Mouse (Mus musculus) kidney, embryonic 15.5 days (tissue): ENCODE measurements around the gene Ncoa3. TPM values are rescaled to one million over a fixed set of nuclear protein-coding genes. Genes with fewer than 3 reads are reported as not detected.

Experiments
- ATAC-seq: fragments of 200-750 bp; cut with Nextera tagmentation; replicated peaks from 2 replicates; pipeline ENCODE4 v1.8.0; 2017; ENCODE audit warnings: moderate TSS enrichment; ENCODE audit not compliant: low FRiP score
- H3K27ac ChIP-seq: fragments of 300-500 bp; sonication (generic); 2 replicates; pipeline ENCODE4 v1.5.1; 2015; ENCODE audit warnings: mild to moderate bottlenecking, inconsistent platforms
- H3K27me3 ChIP-seq: fragments of 300-500 bp; sonication (generic); 2 replicates; pipeline ENCODE4 v1.6.1; 2015; ENCODE audit warnings: inconsistent platforms
- H3K36me3 ChIP-seq: fragments of 300-500 bp; sonication (generic); 2 replicates; pipeline ENCODE4 v1.6.1; 2015; ENCODE audit warnings: inconsistent platforms
- H3K4me1 ChIP-seq: fragments of 300-500 bp; sonication (generic); 2 replicates; pipeline ENCODE4 v1.6.1; 2015; ENCODE audit warnings: inconsistent platforms
- H3K4me2 ChIP-seq: fragments of 300-500 bp; sonication (generic); 2 replicates; pipeline ENCODE4 v1.6.1; 2015; ENCODE audit warnings: moderate library complexity, mild to moderate bottlenecking, inconsistent platforms
- H3K4me3 ChIP-seq: fragments of 300-500 bp; sonication (generic); replicated peaks from 2 replicates; pipeline ENCODE4 v1.5.1; 2015; ENCODE audit warnings: mild to moderate bottlenecking, inconsistent platforms
- H3K9ac ChIP-seq: fragments of 300-500 bp; sonication (generic); 2 replicates; pipeline ENCODE4 v1.6.1; 2015; ENCODE audit warnings: mild to moderate bottlenecking, inconsistent platforms
- H3K9me3 ChIP-seq: fragments of 300-500 bp; sonication (generic); replicated peaks from 2 replicates; pipeline ENCODE4 v1.6.1; 2016; ENCODE audit warnings: inconsistent platforms
- WGBS: fragments of 180-500 bp; shearing (Covaris S2); methylation state at CpG from one replicate; pipeline ENCODE4 v1.1.7; 2015; ENCODE audit warnings: mixed read lengths; 5-methylcytosine and 5-hydroxymethylcytosine counted together
- polyA plus RNA-seq: library from polyadenylated mRNA; unstranded; fragments of >200 nt; fragmentation: Nextera tagmentation; extraction: Ambion mirVana; gene quantifications from 2 replicates; pipeline ENCODE4 v1.2.1, GENCODE M21; 2015

Ncoa3 gene
- polyA plus RNA-seq, 1 experiment from 2014 or later, result 19.2 TPM

DNA sequence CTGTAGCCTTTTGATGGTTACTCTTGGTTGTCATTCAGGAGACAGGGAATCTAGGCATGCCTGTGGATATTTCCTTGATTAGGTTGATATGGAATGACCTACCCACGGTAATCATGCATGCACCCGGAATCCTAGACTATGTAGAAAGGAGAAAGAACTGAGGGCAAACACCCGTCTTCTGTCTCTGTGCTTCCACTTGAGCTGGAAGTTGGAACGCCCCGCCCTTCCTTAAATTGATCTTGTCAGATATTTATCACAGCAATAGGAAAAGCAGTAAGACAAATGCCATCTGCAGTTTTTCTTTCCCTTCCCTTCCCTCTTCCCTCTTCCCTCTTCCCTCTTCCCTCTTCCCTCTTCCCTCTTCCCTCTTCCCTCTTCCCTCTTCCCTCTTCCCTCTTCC, 33.5 kb downstream of the Ncoa3 start:
- Histone ChIP-seq H3K4me2 (no peak overlapping the region), H3K27ac (0 out of 2 replicates have a peak overlapping the region, but pooled peaks have one; percentile 27), H3K9ac (no peak overlapping the region), H3K4me1 (peaks cover 76% of the 10 kb centered on the region), H3K27me3 (no peaks in the 10 kb centered on the region), H3K36me3 (no peaks in the 10 kb centered on the region), H3K9me3 (no peaks in the 10 kb centered on the region), H3K4me3 (no peak overlapping the region)
- no peak for ATAC-seq
- 63% methylated on average over 5 of the region's 5 CpGs for WGBS

DNA sequence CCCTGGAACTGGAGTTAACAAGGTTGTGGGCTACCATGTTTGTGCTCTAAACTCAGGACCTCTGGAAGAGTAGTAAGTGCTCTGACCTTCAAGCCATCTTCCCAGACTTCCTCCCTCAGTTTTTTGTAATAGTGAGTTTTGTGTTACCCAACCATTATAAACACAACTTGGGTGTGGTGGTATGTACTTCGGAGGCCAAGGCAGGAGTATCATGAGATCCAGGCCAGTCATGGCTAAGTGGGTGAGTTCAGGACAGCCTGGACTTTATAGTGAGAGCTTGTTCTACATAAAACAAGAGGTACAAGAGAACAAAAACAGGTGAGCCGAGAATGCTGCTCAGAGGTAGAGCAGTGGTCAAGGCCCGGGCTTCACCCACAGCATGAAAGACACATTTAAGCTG, 35.4 kb downstream of the Ncoa3 start:
- Histone ChIP-seq H3K9me3 (no peaks in the 10 kb centered on the region), H3K36me3 (no peaks in the 10 kb centered on the region), H3K4me3 (no peak overlapping the region), H3K4me2 (no peak overlapping the region), H3K27ac (no peak overlapping the region), H3K4me1 (peaks cover 74% of the 10 kb centered on the region), H3K27me3 (no peaks in the 10 kb centered on the region), H3K9ac (no peak overlapping the region)
- WGBS, result 94% methylated on average over 3 of the region's 3 CpGs
- no peak for ATAC-seq

DNA sequence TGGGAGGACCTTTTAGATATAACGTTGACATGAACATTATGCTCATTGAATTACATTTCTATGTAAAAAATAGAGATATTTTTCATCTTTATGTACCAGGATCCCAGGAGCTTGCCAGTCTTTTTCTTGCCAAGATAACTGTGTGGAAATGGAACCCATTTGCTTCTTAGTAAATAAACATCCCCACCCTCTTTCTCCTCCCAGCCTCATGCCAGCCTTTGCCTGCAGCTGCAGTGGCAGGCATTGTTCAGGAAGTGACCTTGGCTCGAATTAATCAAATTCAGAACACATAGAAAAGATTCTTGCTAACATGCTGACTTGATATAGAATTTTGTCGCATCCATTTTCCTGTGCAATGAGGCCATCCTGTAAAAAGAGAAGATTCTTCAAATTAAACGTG, 36.8 kb downstream of the Ncoa3 start:
- Histone ChIP-seq H3K9ac (no peak overlapping the region), H3K9me3 (no peaks in the 10 kb centered on the region), H3K4me2 (no peak overlapping the region), H3K27ac (peak overlapping the region; percentile 82), H3K4me1 (peaks cover 73% of the 10 kb centered on the region), H3K27me3 (no peaks in the 10 kb centered on the region), H3K36me3 (no peaks in the 10 kb centered on the region), H3K4me3 (no peak overlapping the region)
- 42% methylated on average over 4 of the region's 4 CpGs for WGBS
- ATAC-seq, result no peak

DNA sequence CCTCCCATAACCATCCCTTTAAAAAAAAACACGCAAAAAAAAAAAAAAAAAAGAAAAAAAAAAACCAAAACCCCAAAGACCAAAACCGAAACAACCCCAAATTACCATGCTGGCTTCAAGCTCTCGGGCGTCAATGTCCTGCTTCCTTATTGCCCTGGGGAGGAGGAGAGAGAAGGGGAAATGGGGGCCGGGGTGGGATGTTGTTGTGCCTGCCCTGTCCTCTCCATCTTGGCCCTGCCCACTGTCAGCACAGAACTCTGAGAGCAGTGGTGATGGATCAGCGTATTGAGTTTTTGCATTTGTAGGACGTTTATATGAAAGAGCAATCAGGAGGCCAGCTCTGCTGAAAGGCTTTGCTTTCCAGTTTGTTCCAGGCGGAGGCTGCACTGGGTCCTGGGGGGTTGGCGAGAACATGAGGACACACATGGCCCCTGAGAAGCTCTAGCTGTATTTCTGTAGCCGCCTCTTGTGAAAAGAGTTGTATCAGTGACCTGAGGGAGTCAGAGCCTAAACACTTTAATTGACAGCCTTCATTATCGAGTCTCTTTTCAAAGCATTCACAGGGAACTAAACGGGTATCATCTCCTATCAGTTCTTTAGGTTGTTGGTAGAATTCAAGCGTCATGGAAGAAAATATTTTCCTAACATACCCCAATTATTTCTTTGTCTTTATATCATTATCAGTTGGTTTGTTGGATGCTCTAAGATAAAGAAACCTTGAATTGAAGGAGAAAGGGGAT, 38.0 kb downstream of the Ncoa3 start:
- Histone ChIP-seq H3K9me3 (no peaks in the 10 kb centered on the region), H3K4me3 (peak overlapping the region; percentile 12), H3K4me1 (peaks cover 71% of the 10 kb centered on the region), H3K9ac (peak overlapping the region; percentile 29), H3K27me3 (no peaks in the 10 kb centered on the region), H3K36me3 (no peaks in the 10 kb centered on the region), H3K27ac (peak overlapping the region; percentile 97), H3K4me2 (peak overlapping the region; percentile 56)
- 3% methylated on average over 13 of the region's 13 CpGs for WGBS
- ATAC-seq, result no peak

DNA sequence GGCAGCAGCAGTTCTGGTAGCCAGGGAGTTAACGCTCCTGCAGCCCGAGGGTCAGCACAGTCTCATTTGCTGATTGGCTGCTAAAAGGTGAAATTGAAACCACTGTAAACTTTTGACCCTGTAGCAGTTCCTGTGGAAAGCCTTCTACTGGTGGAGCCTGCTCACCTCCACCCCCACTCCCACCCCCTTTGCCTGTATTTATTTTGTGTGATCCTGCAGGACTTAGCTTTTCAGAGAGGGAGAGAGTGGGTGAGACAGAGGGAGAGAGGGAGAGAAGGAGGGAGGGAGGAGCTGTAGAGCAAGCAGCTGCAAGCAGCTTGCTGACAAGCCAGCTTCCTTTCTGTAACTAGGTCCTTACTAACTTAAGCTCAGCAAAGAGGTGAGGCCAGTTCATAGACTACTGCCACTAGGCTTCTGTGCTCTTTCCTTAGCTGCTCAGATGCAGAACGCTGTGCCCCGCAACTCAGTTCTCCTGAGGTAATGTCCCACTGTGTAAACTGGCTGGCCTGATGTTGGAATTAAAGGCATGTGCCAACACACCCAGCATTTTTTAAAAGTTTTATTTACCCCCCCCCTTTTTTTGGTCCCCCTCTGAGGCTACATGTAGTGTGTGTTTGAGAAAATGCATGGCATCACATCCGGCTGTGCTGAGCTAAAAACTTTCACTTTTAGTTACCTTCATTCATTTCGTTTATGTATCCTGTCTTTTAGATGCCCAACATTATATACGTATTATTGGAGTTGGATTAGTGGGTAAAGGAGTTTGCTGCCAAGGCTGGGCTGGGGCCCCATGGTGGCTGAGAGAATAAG, 38.9 kb downstream of the Ncoa3 start:
- Histone ChIP-seq H3K9me3 (no peaks in the 10 kb centered on the region), H3K4me2 (peak overlapping the region; percentile 56), H3K27me3 (no peaks in the 10 kb centered on the region), H3K4me1 (peaks cover 69% of the 10 kb centered on the region), H3K4me3 (peak overlapping the region; percentile 12), H3K27ac (peak overlapping the region; percentile 97), H3K36me3 (0 out of 2 replicates have a peak, but pooled peaks cover 8% of the 10 kb centered on the region), H3K9ac (peak overlapping the region; percentile 37; the same call in 1 of the 2 replicates)
- WGBS, result 14% methylated on average over 7 of the region's 7 CpGs
- peak; percentile 96 for ATAC-seq

DNA sequence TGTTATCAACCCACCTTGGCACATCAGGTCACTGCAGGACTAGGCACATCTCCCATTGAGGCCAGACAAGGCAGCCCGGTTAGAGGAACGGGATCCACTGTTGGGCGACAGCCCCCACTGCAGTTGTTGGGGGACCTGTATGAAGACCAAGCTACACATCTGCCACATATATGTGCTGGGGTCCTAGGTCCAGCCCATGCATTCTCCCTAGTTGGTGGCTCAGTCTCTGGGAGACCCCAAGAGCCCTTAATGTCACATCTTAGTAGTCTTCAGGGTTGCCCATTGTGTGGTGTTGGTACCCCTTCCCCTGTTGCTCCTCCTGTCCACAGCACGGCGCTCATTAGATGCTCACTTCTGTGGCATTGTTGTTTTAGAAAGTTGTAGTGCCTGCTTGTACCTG, 40.2 kb downstream of the Ncoa3 start:
- H3K9me3 ChIP-seq, result no peaks in the 10 kb centered on the region
- H3K4me2 ChIP-seq, result no peak overlapping the region
- H3K27me3 ChIP-seq, result no peaks in the 10 kb centered on the region
- no peak overlapping the region for H3K4me3 ChIP-seq
- peaks cover 18% of the 10 kb centered on the region; the same call in 1 of the 2 replicates for H3K36me3 ChIP-seq
- peaks cover 63% of the 10 kb centered on the region for H3K4me1 ChIP-seq
- ATAC-seq, result no peak
- WGBS, result 84% methylated on average over 5 of the region's 5 CpGs
- H3K27ac ChIP-seq, result 0 out of 2 replicates have a peak overlapping the region, but pooled peaks have one; percentile 32
- H3K9ac ChIP-seq, result no peak overlapping the region

DNA sequence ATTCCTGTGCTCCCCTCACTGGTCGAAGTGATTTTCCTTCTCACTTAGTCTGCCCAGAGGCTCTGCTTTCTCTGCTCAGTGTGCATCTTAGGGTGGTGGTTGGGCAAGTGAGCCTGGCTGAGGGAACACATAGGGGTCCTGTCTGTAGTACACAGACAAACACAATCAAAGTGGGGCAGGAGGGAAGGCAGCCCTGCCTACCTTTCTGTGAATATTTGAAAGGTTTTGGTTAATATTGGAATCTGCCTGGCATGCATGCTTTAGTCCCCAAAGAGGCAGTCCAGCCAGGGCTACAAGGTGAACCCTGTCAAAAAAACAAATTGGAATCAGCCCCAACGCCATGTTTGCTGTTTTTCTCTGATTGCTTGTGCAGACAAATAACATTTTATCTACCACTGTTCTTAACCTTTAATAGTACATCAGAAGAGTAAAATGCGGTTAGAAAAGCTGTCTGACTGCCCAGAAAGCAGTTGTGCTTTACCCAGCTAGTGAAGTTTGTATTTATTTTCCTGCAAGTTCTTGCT, 42.6 kb downstream of the Ncoa3 start:
- H3K4me3 ChIP-seq, result no peak overlapping the region
- H3K9me3 ChIP-seq, result no peaks in the 10 kb centered on the region
- H3K4me1 ChIP-seq, result peaks cover 48% of the 10 kb centered on the region
- peaks cover 18% of the 10 kb centered on the region; the same call in 1 of the 2 replicates for H3K36me3 ChIP-seq
- 48% methylated on average over 3 of the region's 3 CpGs for WGBS
- H3K27me3 ChIP-seq, result no peaks in the 10 kb centered on the region
- H3K27ac ChIP-seq, result peak overlapping the region; percentile 66
- H3K9ac ChIP-seq, result 0 out of 2 replicates have a peak overlapping the region, but pooled peaks have one; percentile 10
- no peak overlapping the region for H3K4me2 ChIP-seq
- ATAC-seq, result no peak

DNA sequence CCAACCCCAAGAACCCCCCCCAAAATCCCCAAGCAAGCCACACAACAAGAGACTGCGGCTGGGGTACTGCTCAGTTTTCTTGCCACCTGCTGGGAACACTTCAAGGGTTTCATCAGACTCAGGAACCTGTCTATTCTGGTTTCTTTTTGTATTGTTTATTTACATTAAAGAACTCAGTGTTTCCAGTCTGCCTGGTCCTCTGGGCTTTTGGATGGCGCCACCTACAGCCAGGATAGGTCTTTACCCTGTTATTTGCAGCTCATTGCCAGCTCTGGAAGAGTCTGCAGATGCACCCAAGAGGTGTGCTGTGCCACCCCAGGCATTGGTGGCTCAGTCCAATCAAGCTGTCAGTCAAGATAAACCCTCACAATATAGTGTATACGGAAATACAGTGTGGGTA, 43.3 kb downstream of the Ncoa3 start:
- WGBS, result 61% methylated on average over 3 of the region's 3 CpGs

DNA sequence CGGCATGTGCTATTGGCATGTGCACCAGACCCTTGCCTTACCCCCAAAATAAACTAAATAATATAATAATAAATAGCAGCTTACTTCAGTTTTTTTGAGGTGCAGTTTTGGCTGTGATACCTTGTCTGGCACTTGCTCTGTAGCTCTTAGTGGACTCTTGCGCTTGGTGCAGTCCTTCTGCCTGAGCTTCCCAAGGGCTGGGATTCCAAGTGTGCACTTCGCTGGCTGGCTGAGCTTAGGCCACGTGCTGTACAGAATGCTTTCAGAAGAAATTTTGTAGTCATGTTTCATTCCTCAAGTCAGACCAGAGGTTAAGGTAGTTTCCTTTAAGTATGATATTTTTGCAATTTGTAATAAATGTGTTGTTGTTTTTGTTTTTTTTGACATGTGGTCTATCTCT, 47.2 kb downstream of the Ncoa3 start:
- Histone ChIP-seq H3K4me1 (peaks cover 35% of the 10 kb centered on the region), H3K36me3 (peaks cover 18% of the 10 kb centered on the region; the same call in 1 of the 2 replicates), H3K4me3 (no peak overlapping the region), H3K9me3 (no peaks in the 10 kb centered on the region), H3K27ac (0 out of 2 replicates have a peak overlapping the region, but pooled peaks have one; percentile 4), H3K4me2 (no peak overlapping the region), H3K9ac (no peak overlapping the region), H3K27me3 (no peaks in the 10 kb centered on the region)
- WGBS, result 86% methylated on average over 4 of the region's 4 CpGs
- no peak for ATAC-seq

More for the DNA sequence above, 43.3 kb downstream of the Ncoa3 start:
- Histone ChIP-seq H3K4me2 (no peak overlapping the region), H3K27ac (peak overlapping the region; percentile 66; the same call in 1 of the 2 replicates), H3K9me3 (no peaks in the 10 kb centered on the region), H3K36me3 (peaks cover 18% of the 10 kb centered on the region; the same call in 1 of the 2 replicates), H3K27me3 (no peaks in the 10 kb centered on the region), H3K4me3 (no peak overlapping the region), H3K4me1 (peaks cover 41% of the 10 kb centered on the region), H3K9ac (no peak overlapping the region)
- no peak for ATAC-seq

DNA sequence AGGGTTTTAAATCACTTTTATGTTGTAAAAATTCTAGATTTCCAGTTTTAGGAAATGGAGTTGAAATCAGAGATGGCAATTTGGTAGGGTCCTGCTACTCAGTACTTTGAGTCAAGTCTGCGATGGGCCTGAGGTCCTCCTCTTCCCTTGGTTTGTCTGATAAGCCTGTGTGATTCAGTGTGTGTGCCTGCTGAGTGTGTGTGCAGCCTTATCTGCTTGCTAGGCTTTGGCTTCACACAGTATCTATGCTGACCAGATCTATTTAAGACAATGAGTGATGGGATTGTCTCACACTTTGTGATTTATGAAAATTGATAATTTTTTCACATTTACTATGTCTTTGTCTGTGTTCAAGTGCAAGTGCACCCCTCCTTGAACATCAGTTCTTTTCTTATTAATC, 50.1 kb downstream of the Ncoa3 start:
- no peak for ATAC-seq
- H3K4me2 ChIP-seq, result no peak overlapping the region
- H3K9ac ChIP-seq, result no peak overlapping the region
- peaks cover 8% of the 10 kb centered on the region for H3K36me3 ChIP-seq
- H3K9me3 ChIP-seq, result no peaks in the 10 kb centered on the region
- peaks cover 38% of the 10 kb centered on the region for H3K4me1 ChIP-seq
- no peak overlapping the region for H3K4me3 ChIP-seq
- no peaks in the 10 kb centered on the region for H3K27me3 ChIP-seq
- no peak overlapping the region for H3K27ac ChIP-seq
- WGBS, result 74% methylated on average over 1 of the region's 1 CpGs

DNA sequence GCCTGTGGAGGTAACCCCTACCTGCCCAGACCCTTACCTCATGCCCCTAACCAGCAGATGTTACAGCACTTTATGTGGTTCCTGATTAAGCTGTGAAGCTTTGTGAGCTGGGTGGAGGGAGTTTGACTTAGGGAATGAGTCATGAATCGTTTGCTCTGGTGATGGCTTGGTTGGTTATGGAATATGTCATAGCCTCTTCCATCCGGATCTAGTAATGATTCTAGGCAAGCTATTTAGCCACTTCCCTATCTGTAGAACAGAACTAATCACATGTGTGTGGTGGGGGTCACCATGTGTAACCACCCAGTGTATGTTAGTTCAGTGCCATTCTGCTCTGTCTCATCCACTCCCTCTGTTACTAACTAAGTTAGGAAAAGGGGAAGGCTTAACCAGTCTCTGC, 52.6 kb downstream of the Ncoa3 start:
- no peak for ATAC-seq
- no peak overlapping the region for H3K4me2 ChIP-seq
- peak overlapping the region; percentile 69 for H3K27ac ChIP-seq
- H3K9ac ChIP-seq, result no peak overlapping the region
- H3K4me1 ChIP-seq, result peaks cover 38% of the 10 kb centered on the region
- peaks cover 31% of the 10 kb centered on the region for H3K36me3 ChIP-seq
- H3K9me3 ChIP-seq, result no peaks in the 10 kb centered on the region
- H3K4me3 ChIP-seq, result no peak overlapping the region
- H3K27me3 ChIP-seq, result no peaks in the 10 kb centered on the region
- WGBS, result 58% methylated on average over 2 of the region's 2 CpGs
